Mouse (Mus musculus): Measurements from ENCODE around the gene Kank4. TPM values are rescaled to one million over a fixed set of nuclear protein-coding genes. Genes with fewer than 3 reads are reported as not detected.

Kank4 gene
- polyA plus RNA-seq (2012; rRNA removed; ENCODE audit: low replicate concordance) = 2.2 and 5.6 TPM in 2 replicates

GRCm38 (mm10) chr4:98817184-98817911, at the start of gene Kank4:
Kank4 (minus strand) TSS chr4:98817537.

GRCm38 (mm10) chr4:98823740-98824139, 6.4 kb upstream of the Kank4 start, which contains the start of gene I0C0044D17Rik:
I0C0044D17Rik (minus strand) TSS chr4:98823840.

GRCm38 (mm10) chr4:98726590-98727237, 90.6 kb downstream of the Kank4 start, which contains the start of gene L1td1:
L1td1 (plus strand) TSS chr4:98726734.

Other genes starting within 250 kb of the Kank4 start
- gene L1td1, start 90.8 kb downstream of the Kank4 start, polyA plus RNA-seq (2012; rRNA removed; ENCODE audit: low replicate concordance) = not detected in 2 replicates
- not detected in 2 replicates for gene I0C0044D17Rik, start 6.3 kb upstream of the Kank4 start, polyA plus RNA-seq (2012; rRNA removed; ENCODE audit: low replicate concordance)
- gene Usp1, start 106.3 kb upstream of the Kank4 start, polyA plus RNA-seq (2012; rRNA removed; ENCODE audit: low replicate concordance) = 6.2 and 89.3 TPM in 2 replicates
- gene Angptl3, start 213.4 kb upstream of the Kank4 start, polyA plus RNA-seq (2012; rRNA removed; ENCODE audit: low replicate concordance) = 0.64 and 1.6 TPM in 2 replicates